In genomic region chr10:29213534-29214100, GRCm38 (mm10) we compare ENCODE assay signal across 12 mouse cellular contexts. TPM values are rescaled to one million over a fixed set of nuclear protein-coding genes. Genes with fewer than 3 reads are reported as not detected.
DNase-seq lines count a peak whose midpoint lies in the region; ATAC-seq lines count a peak whose summit lies in the region.
"Had no signal": no experiment of that assay in that cellular context is flagged by ENCODE, and none has a peak within 500 bp of the region (broad histone marks: within the 10 kb centered on the region; RNA-seq: fewer than 3 reads in every experiment).

No protein-coding gene starts in this region.

- H3K4me1 ChIP-seq in heart, embryonic 11.5 days (ENCODE audit: control insufficient read depth, insufficient read depth, low read length), result no peaks in the 10 kb centered on the region

- H3K27ac ChIP-seq in heart, embryonic 11.5 days (ENCODE audit: low read depth, low read length), result no peak overlapping the region
- H3K27ac ChIP-seq: limb, embryonic 12.5 days had no signal

- WGBS in heart, embryonic 11.5 days (ENCODE audit: insufficient replicate concordance), result 59% methylated on average over 3 of the region's 3 CpGs

- H3K4me2 ChIP-seq in heart, embryonic 11.5 days, result no peak overlapping the region
- H3K4me2 ChIP-seq: limb, embryonic 12.5 days had no signal

- no peaks in the 10 kb centered on the region for H3K36me3 ChIP-seq in heart, embryonic 11.5 days (ENCODE audit: control insufficient read depth, insufficient read depth, low read length)
- H3K36me3 ChIP-seq: limb, embryonic 12.5 days had no signal

- H3K4me3 ChIP-seq in heart, embryonic 11.5 days (ENCODE audit: low read depth, low read length), result no peak overlapping the region
- H3K4me3 ChIP-seq: limb, embryonic 12.5 days had no signal

- H3K27me3 ChIP-seq in heart, embryonic 11.5 days (ENCODE audit: control insufficient read depth, insufficient read depth, low read length), result no peaks in the 10 kb centered on the region
- H3K27me3 ChIP-seq: limb, embryonic 12.5 days had no signal

- H3K9me3 ChIP-seq in heart, embryonic 11.5 days (replicated peaks; ENCODE audit: control insufficient read depth, low read length), result no peaks in the 10 kb centered on the region
- H3K9me3 ChIP-seq: limb, embryonic 12.5 days had no signal

- no peak for ATAC-seq in heart, embryonic 11.5 days (replicated peaks; ENCODE audit: insufficient number of reproducible peaks, low FRiP score, low TSS enrichment)
- ATAC-seq: inflammation-experienced regulatory T-cells, adult 6 months had no signal

- DNase-seq in heart, adult 8-10 months (ENCODE audit: low spot score), result peak; percentile 41
- DNase-seq in right cerebral cortex, adult 18-20 months, result peak; percentile 68
- DNase-seq in right cerebral cortex, adult 2 months (ENCODE audit: low spot score in 2 of 2), result no peak
- peak; percentile 45 to 58 for DNase-seq in left cerebral cortex, adult 9 months (ENCODE audit: low spot score in 2 of 2)
- DNase-seq in kidney, adult 11 months, result no peak
- DNase-seq in spleen, postnatal 10 days (ENCODE audit: low spot score in 2 of 2), result no peak
- DNase-seq: kidney, postnatal 36 days; lung, adult 2 months had no signal

- no peak overlapping the region for H3K9ac ChIP-seq in heart, embryonic 11.5 days (ENCODE audit: low read depth, low read length)
- H3K9ac ChIP-seq: limb, embryonic 12.5 days had no signal

RNA-seq across cellular contexts. Expression of gene 9330159F19Rik, which starts 2.2 kb away (rescaled TPM):
- under 1 TPM; 0.08 to 0.53 (median 0.29) TPM for total RNA-seq in heart, adult 8-10 months (2022)
- 0.34 and 0.35 TPM in 2 replicates for polyA plus RNA-seq in heart, embryonic 11.5 days (2014; fragmentation: Nextera tagmentation; extraction: Ambion mirVana)
- polyA plus RNA-seq: heart, postnatal 0 days; inflammation-experienced regulatory T-cells, adult 6 months had no signal

RNA-seq across cellular contexts. Expression of gene Gm49353, which starts 14.9 kb away (rescaled TPM):
- total RNA-seq in heart, adult 8-10 months (2022), result not detected
- not detected in 2 replicates for polyA plus RNA-seq in heart, embryonic 11.5 days (2014; fragmentation: Nextera tagmentation; extraction: Ambion mirVana)
- polyA plus RNA-seq: heart, postnatal 0 days; inflammation-experienced regulatory T-cells, adult 6 months; limb, embryonic 12.5 days; lung, adult 2 months had no signal

Comparison
In these comparisons a context has a peak if more than half of its experiments do, and no peak if none do; other contexts are left out.
1. DNase-seq: peak in heart, adult 8-10 months (single experiment), right cerebral cortex, adult 18-20 months (single experiment) and left cerebral cortex, adult 9 months (2 of 2); none in right cerebral cortex, adult 2 months (0 of 2), kidney, adult 11 months (single experiment) and spleen, postnatal 10 days (0 of 2).